In genomic region chr4:16476733-16477132, GRCm38 (mm10) we compare ENCODE assay signal across 23 mouse cellular contexts.
A peak's percentile ranks its signal among the peaks of the same experiment; 100 is the strongest.
DNase-seq lines count a peak whose midpoint lies in the region; TF ChIP-seq lines count a peak whose summit lies in the region.
"Had no signal": no experiment of that assay in that cellular context is flagged by ENCODE, and none has a peak within 500 bp of the region (broad histone marks: within the 10 kb centered on the region; RNA-seq: fewer than 3 reads in every experiment).

No protein-coding gene starts in this region.

- H3K4me1 ChIP-seq in embryonic fibroblast, embryonic 13.5 days (ENCODE audit: control insufficient read depth, insufficient read depth, low read length): no peaks in the 10 kb centered on the region; the same call in 1 of the 2 replicates
- H3K4me1 ChIP-seq: embryonic facial prominence, embryonic 13.5 days; embryonic facial prominence, embryonic 15.5 days; forebrain, embryonic 13.5 days; forebrain, embryonic 15.5 days had no signal

- peak overlapping the region; percentile 73 for H3K27ac ChIP-seq in embryonic fibroblast, embryonic 13.5 days (ENCODE audit: insufficient read depth, low read length)
- H3K27ac ChIP-seq: embryonic facial prominence, embryonic 13.5 days; embryonic facial prominence, embryonic 15.5 days; forebrain, embryonic 13.5 days; forebrain, embryonic 15.5 days had no signal

- no peak for TF ChIP-seq POLR2A in embryonic fibroblast, embryonic 13.5 days (IDR thresholded peaks at IDR 0.05; ENCODE audit: low read depth, low read length)

- H3K4me3 ChIP-seq in embryonic fibroblast, embryonic 13.5 days (ENCODE audit: insufficient read depth, low read length): no peak overlapping the region
- H3K4me3 ChIP-seq: embryonic facial prominence, embryonic 13.5 days; embryonic facial prominence, embryonic 15.5 days; forebrain, embryonic 13.5 days; forebrain, embryonic 15.5 days had no signal

- DNase-seq in 3T3-L1 (ENCODE audit: low read depth, low spot score): peak; percentile 59
- DNase-seq in Muller cell, postnatal 12 days (ENCODE audit: inconsistent ontology term): peak; percentile 69
- DNase-seq in retina, embryonic 14.5 days (ENCODE audit: low spot score): peak; percentile 12
- no peak for DNase-seq in lung, adult 18-20 months
- no peak for DNase-seq in right cerebral cortex, postnatal 36 days (ENCODE audit: low spot score in 2 of 2)
- DNase-seq in frontal cortex, postnatal 14 days (ENCODE audit: low spot score in 2 of 2): no peak
- DNase-seq in cerebellum, postnatal 36 days: no peak
- DNase-seq: adrenal gland, adult 2 months; adrenal gland, postnatal 10 days; adrenal gland, postnatal 25 days; B cell, adult 2 months; cerebellum, adult 11-12 months; cerebellum, adult 2 months; cerebellum, adult 9-10 months; cerebellum, postnatal 10 days; cerebellum, postnatal 25 days; embryo, embryonic 11 days; forebrain, postnatal 0 days had no signal

- no peak for TF ChIP-seq CTCF in embryonic fibroblast, embryonic 13.5 days (IDR thresholded peaks at IDR 0.05; ENCODE audit: borderline replicate concordance, insufficient read depth, low read length)

Comparison
In these comparisons a context has a peak if more than half of its experiments do, and no peak if none do; other contexts are left out.
1. DNase-seq: peak in 3T3-L1 (single experiment), Muller cell, postnatal 12 days (single experiment) and retina, embryonic 14.5 days (single experiment); none in lung, adult 18-20 months (0 of 2), right cerebral cortex, postnatal 36 days (0 of 2), frontal cortex, postnatal 14 days (0 of 2) and cerebellum, postnatal 36 days (0 of 2).